Mouse (Mus musculus): ENCODE results near the gene Tas2r109. TPM values are rescaled to one million over a fixed set of nuclear protein-coding genes. Genes with fewer than 3 reads are reported as not detected.
"Not testable (repeated sequence)": the region's sequence is repeated elsewhere in the genome, so short reads cannot be mapped to it uniquely, and the experiment has no call there.

Gene Tas2r109
- total RNA-seq (2017): not detected in 2 replicates

DNA sequence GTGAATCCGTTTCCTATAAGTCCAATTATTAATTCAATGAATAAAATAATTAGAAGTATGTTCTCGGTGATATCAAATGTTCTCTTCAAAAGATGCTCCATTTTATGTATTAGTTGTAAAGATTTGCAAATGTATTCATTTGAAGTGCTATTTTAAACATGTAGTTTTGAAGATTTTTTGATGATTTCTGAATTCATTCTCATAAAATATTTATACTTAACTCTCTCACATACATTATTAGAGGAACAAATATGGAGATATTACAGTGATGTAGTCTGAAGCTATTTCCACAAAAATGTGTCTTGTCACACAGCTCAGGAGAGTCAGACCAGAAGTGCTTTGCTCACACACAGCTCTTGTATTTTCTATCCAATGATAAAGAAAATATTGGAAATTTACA is at the start of gene Tas2r109:
Gene Tas2r109, minus strand, starts transcription at position 101 of the 400 bp plus-strand sequence.
- ATAC-seq (replicated peaks in 1 of 2; ENCODE audit: insufficient read depth in 1 of 2, low FRiP score in 2 of 2, low TSS enrichment in 1 of 2, low read depth in 1 of 2, poor library complexity in 2 of 2, severe bottlenecking in 2 of 2): no peak

DNA sequence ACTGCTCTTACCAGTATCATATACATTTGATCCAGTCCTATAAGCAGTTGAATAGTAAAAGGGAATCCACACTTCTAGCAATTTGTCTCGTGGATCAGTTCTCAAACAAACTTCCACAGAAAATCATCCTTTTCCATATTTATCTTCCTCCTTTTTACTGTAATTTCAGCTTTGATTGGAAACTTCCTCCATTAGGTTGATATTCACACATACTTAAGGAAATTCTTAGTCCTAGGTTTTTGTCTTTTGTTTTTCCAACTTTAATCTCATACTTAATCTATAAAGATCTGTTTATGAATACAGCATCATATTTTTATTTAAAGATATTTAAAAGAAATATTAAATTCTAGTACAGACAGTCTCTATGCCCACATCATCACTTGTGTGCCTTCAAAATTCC is 22.9 kb downstream of the Tas2r109 start, which contains the start of gene Tas2r131:
Gene Tas2r131, minus strand, starts transcription at position 101 of the 400 bp plus-strand sequence.
- ATAC-seq (replicated peaks in 1 of 2; ENCODE audit: insufficient read depth in 1 of 2, low FRiP score in 2 of 2, low TSS enrichment in 1 of 2, low read depth in 1 of 2, poor library complexity in 2 of 2, severe bottlenecking in 2 of 2): no peak

DNA sequence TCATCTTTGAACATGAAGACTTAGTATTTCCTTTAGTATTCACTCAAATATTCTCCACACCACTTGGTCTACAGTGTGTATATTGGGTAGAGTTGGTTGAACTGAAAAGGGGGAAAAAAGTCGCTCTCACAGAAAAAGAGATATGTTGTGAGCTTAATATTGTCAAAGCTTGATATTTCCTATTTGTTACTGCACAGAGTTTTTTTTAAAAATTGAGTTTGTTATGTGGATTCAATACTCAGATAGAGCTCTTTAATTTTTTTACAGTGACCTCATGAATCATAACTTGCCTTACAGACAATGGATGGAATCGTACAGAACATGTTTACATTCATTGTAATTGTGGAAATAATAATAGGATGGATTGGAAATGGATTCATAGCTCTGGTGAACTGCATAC is 30.0 kb downstream of the Tas2r109 start, which contains the start of gene Tas2r129:
Gene Tas2r129, plus strand, starts transcription at position 301 of the 400 bp plus-strand sequence.
- no peak for ATAC-seq (replicated peaks in 1 of 2; ENCODE audit: insufficient read depth in 1 of 2, low FRiP score in 2 of 2, low TSS enrichment in 1 of 2, low read depth in 1 of 2, poor library complexity in 2 of 2, severe bottlenecking in 2 of 2)

DNA sequence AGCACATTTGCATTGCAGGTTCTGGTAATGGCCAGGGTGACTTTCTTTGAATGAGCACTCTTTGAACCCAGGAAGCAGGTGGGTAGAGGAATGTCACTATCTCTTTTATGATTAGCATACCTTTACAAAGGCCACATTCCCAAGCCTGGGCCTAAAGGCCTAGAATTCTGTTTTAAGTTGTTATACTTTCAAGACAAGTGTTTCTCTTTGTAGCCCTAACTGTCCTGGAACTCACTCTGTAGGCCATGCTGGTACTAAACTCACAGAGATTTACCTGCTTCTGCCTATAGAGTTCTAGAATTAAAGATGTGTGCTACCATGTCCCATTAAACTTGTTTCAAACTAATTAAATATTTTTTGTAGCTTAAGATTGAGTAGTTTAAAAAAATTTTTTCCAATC is 39.4 kb downstream of the Tas2r109 start:
- not testable (repeated sequence) for ATAC-seq (replicated peaks in 1 of 2; ENCODE audit: insufficient read depth in 1 of 2, low FRiP score in 2 of 2, low TSS enrichment in 1 of 2, low read depth in 1 of 2, poor library complexity in 2 of 2, severe bottlenecking in 2 of 2)

Other genes with a start within 250 kb of the Tas2r109 start
- not detected in 2 replicates for gene Tas2r115, start 242.9 kb downstream of the Tas2r109 start, total RNA-seq (2017)
- gene Tas2r124, start 226.2 kb downstream of the Tas2r109 start, total RNA-seq (2017): not detected in 2 replicates
- gene Tas2r102, start 218.8 kb downstream of the Tas2r109 start, total RNA-seq (2017): not detected in 2 replicates
- gene Tas2r136, start 202.8 kb downstream of the Tas2r109 start, total RNA-seq (2017): not detected in 2 replicates
- not detected in 2 replicates for gene Tas2r117, start 178.1 kb downstream of the Tas2r109 start, total RNA-seq (2017)
- gene Tas2r123, start 133.8 kb downstream of the Tas2r109 start, total RNA-seq (2017): not detected in 2 replicates
- gene Tas2r116, start 125.5 kb downstream of the Tas2r109 start, total RNA-seq (2017): not detected in 2 replicates
- gene Tas2r110, start 113.0 kb downstream of the Tas2r109 start, total RNA-seq (2017): not detected in 2 replicates
- not detected in 2 replicates for gene Tas2r113, start 88.0 kb downstream of the Tas2r109 start, total RNA-seq (2017)
- not detected in 2 replicates for gene Tas2r125, start 71.3 kb downstream of the Tas2r109 start, total RNA-seq (2017)
- gene Tas2r129, start 29.9 kb downstream of the Tas2r109 start, total RNA-seq (2017): not detected in 2 replicates
- gene Tas2r131, start 23.0 kb downstream of the Tas2r109 start, total RNA-seq (2017): not detected in 2 replicates
- gene Tas2r103, start 56.1 kb upstream of the Tas2r109 start, total RNA-seq (2017): not detected in 2 replicates
- not detected in 2 replicates for gene Tas2r140, start 74.9 kb upstream of the Tas2r109 start, total RNA-seq (2017)
- gene Smim10l1, start 123.9 kb upstream of the Tas2r109 start, total RNA-seq (2017): 119 and 149 TPM in 2 replicates